Mouse (Mus musculus): Measurements from ENCODE around the gene Sytl1.

The Sytl1 gene

DNA sequence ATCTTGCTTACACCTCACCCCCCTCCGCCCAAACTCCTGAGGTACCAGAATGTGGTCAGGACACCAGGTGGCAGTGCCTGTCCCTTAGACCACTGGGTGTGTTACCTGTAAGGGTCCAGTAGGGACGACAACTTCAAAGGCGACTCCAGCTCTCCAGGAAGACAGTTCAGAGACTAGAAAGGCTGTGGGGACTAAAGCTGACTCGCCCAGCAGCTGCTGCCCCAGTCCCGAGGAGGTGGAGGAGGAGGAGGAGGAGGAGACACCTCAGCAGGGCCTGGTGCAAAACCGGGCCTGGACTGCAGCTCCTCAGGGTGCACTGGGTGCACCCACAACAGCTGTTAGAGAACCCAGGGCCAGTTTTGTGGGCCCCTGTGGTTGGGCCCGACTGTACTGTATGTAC lies at the start of gene Sytl1:
Gene Sytl1, minus strand, starts transcription at position 232 of the 400 bp plus-strand sequence.
- in situ Hi-C loops (cut with MboI, MseI) = no loop called here

DNA sequence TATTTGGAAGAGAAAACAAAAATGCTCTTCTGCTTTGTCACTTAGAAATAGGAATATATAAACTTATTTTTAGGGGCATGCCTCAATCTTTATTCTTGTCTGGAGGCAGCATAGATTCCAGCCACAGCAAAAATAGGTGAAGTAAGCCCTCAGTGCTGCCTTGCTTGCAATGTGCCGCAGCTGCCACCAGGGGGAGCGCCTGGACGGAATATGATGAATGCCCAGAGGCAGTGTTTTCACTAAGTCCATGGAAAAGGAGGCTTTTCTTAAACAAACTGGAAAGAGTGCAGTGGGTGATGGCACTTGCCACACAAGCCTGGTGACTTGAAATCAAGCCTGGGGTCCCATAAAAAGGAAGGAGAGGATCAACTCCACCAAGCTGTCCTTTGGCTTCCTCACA lies 47.0 kb upstream of the Sytl1 start:
- in situ Hi-C loops (cut with MboI, MseI) = no loop called here

DNA sequence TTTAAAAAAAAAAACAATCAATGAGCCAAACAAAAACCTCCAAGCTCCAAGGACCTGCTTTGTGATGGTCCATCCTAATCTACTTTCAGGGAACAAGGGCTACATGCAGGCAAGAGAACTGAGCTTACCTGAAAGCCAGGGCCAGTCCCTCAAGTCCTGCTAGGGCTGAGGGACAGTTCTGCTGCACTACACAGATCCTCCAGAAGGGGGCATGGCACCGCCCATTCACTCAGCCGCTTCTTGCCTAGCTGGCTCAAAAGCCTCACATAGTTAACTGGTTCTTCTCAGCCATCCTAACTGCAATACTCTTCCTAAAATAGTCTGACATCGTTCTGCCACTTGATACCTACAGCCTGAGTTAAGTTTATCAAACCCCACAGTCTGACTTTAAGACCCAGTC lies 44.4 kb upstream of the Sytl1 start:
- in situ Hi-C loops (cut with MboI, MseI) = no loop called here

DNA sequence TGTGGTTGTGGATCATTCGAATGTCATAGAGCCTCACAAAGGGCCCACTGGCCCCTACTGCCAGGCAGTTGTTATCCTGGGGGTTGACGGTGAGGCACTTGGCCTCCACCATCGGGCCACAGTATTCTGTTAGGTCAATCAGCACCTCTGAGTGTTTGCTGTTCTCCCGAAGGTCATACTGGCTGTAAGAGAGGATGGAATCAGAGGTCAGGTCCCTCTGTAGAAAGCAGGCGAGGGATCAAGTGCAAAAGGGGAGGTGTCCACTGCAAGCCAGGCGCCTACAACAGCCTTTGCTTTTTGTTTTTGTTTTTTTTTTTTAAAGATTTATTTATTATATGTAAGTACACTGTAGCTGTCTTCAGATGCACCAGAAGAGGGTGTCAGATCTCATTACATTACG lies 42.9 kb upstream of the Sytl1 start:
- in situ Hi-C loops (cut with MboI, MseI) = no loop called here

DNA sequence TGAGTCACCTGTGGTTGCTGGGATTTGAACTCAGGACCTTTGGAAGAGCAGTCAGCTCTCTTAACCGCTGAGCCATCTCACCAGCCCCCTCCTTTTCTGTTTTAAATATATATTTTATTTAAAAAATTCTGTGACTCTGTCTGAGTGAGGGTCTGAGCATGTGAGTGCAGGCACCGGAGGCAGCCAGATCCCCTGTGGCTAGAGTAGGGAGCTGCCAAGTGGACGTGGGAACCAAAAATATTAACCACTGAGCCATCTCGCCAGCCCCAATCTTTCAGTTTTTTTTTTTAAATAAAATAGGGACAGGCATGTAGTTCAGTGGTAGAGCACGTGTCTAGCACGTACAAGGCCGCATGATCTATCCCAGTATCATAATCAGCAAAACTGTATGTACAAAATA lies 41.9 kb upstream of the Sytl1 start:
- in situ Hi-C loops (cut with MboI, MseI) = no loop called here

DNA sequence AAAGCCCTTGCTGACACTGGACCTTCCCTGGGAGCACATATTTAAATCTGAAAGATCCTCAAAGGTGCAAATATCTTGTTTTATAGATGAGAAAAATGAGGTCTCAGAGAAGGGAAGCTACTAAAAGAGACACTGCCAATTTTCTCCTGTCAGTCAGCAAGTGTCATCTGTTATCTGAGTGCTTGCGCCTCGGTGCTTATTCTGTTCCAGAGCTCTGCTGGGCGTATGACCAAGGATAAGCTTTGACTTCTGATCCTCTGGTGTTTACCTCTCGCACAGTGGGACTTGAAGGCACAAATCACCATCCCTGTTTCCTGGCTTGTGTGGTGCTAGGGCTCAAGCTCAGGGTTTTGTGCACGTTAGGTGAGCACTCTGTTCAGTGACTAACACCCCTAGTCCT lies 39.8 kb upstream of the Sytl1 start:
- in situ Hi-C loops (cut with MboI, MseI) = no loop called here

DNA sequence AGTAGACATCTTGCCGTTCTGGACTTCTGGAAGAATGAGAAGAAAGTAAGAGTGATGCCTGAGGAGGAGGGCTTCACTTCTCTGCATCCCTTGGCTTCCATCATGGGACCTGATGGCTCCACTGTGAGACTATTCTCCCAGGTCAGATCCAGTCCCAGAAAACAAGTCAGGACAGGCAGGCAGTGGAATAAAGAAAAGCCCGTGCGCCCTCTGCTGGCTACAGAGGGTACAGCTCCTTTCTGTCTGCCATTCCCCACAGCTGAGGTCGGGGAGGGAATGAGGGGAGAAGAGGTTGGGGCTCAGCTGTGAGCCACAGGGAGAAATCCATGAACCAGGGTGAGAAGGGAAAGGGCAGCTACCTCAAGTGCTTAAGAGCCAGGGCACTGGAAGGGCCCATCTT lies 38.9 kb upstream of the Sytl1 start:
- in situ Hi-C loops (cut with MboI, MseI) = no loop called here

DNA sequence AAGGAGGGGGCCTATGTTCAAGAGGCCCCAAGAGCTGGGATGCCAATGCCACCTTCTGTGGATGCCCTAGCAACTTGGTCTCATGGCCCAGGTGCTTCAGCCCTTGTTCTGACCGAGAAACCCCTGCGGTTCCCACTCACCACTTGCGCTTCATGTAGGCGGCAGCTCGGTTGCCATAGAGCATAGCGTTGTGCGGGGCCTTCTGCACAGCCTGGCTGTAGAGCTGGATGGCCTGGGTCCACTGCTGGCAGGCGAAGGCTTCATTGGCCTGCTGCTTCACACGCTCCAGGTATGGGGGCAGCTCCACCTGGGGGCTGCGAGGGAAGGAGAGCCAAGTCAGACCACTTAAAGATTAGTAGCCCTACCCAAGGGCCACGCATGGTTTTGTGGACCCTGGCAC lies 37.5 kb upstream of the Sytl1 start:
- in situ Hi-C loops (cut with MboI, MseI) = no loop called here

DNA sequence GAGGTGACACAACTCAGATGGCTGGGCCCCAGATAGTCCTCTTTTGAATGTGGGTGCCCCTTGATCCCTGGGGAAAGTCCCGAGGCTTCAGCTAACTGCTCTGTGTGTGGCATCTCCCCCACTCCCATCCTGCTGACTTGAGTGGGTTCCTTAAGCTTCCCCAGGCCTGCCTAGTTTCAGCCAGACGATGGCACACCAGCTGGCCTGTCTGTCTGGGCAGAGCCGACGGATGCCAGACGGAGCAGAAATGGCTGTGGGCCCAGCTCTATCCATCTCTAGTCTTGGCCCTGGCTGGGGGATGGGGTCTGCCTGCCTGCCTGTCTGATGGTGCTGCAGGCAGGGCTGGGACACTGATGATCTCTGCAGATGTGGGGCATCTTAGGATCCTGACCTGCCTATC lies 36.8 kb upstream of the Sytl1 start:
- in situ Hi-C loops (cut with MboI, MseI) = loop anchor here (5.0 kb wide), 2 partner anchors 52 to 87 kb away; partner anchors contain the start of genes Cd164l2 and Gpr3

DNA sequence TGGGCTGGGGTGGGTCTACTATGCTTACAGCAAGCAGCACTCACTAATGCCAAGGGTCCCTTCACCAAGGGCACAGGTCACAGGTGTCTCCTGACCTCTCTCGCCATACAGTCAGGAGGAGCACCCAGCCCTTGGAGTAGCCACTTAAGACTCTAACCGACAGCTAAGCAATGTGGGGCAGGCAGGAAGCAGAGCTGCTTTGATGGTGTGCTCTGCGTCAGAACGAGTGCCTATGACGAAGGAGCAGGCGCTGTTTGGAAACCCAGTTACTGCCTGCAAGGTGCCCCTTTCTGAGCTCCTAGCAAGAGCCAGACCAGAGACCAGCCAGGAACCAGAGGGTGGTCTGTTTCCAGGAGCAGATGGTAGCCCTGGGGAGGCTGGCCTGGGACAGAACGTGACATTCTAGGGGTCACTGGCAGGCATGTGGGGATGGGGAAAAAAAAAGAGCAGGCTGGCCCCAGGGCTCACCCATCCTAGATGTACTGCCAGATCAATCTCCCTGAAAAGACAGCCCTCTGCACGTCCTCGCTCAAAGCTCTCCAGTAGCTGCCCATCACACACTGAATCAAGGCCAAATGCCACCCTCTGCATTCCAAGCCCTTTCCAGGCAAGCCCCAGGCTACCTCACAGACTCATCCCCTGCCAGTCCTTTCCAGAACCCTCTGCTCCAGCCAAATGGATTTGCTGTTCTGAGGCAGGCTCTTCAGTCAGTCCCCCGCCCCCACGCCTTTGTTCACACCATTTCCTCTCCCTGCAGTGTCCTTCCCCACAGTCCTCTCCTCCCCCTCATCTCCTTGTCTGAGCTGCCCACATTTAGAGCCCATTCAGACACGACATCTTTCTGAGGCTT lies 35.8 kb upstream of the Sytl1 start:
- in situ Hi-C loops (cut with MboI, MseI) = loop anchor here (5.0 kb wide), 2 partner anchors 51 to 86 kb away; partner anchors contain the start of genes Cd164l2 and Gpr3

DNA sequence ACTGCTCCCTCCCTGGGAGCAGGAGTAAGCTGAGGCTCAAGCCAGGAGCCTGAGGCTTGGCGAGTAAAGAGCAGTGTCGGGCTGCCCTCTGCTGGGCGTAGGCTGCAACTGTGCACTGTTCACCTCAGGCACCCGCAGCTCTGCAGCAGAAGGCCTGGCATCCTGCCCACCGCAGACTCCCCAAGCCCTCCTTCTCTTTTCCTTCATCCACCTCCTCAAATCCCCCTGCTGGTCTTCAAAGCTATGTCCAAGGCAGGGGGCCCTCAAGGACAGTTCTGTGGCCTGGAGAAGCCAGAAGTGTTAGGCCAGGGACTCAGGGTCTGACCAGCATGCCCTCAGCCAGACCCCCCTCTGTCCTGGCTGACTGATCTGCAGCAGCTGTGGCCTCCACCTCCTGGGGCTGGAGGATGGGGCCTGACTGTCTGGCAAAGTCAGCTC lies 34.9 kb upstream of the Sytl1 start:
- in situ Hi-C loops (cut with MboI, MseI) = loop anchor here (5.0 kb wide), 2 partner anchors 51 to 86 kb away; partner anchors contain the start of genes Cd164l2 and Gpr3

DNA sequence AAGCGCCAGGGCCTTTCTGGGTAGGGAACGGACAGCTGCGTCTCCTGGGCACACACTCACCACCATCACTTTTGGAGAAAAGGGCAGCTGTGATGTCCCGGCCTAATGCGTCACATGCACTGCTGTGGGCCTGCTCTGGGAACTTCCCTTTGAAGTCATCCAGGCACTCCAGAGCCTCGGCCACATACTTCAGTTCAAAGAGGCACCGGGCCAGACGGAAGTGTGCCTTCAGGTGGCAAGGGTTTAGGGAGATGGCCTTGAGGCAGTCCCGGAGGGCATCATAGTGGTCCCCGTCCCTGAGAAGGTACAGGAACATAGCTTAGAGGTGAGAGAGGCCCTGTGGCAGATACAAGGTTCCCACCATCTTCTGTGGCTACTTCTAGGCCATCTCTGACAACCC lies 34.4 kb upstream of the Sytl1 start:
- in situ Hi-C loops (cut with MboI, MseI) = loop anchor here (5.0 kb wide), 2 partner anchors 50 to 85 kb away; partner anchors contain the start of genes Cd164l2 and Gpr3

DNA sequence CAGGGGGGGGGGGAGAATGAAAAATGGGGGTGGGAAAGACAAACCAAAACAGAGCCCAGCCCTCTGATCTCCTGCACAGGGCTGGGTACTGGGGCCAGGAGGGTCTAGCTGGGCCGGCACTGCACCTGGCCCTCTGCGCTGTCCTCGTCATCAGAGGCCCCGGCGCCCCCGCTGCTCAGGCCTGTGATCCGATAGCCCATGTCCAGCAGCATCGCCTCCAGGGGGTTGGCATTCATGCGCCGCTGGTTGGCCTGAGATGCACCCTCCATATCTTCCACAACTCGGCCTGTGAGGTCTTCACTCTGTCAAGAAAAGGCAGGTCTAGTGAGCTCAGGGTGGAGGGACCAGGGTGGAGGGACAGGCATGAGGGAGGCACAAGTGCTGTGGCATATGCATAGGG lies 31.2 kb upstream of the Sytl1 start:
- in situ Hi-C loops (cut with MboI, MseI) = no loop called here

DNA sequence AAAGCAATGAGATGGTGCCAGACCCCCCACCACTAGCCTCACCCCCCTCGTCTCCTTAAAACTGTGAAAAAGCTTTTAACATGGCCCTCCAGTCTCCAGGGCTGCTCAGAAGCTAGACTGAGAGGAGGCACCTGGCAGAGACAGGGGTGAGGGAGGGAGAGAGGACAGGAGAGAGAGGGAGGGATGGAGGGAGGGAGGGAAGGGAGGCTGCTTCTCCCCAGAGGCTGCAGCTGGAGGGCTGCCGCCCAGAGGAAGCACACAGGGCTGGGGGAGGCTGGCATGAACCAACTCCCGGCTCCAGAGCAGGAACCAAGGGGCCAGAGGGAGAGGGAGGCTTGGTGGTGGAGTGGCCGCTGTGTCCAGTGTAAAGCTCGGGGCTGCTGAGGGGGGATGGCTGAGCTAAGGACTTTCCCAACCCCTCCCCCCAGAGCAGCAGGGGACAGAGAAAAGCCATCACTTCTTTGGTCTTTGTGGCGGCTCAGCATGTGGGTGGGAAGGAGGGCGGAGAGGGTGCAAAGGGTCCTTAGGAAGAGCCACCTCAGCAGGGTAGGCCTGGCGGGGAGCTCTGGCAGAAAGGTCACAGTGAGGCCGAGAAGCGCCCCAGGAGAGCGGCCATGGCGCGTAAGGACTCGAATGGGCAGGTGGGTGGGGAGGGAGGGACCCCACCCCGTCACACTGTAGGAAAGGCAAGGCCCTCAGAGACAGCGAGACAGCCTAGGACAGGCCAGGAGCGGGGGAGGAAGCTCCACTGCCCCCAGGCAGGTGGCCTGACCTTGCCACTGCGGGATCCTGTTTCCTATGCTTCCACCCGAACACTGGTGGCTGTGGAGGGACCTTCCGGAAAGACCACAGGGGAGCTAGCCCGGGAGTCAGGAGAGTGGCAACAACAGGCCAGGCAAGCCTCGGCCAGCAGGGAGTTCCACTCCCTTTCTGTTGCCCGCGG lies 30.3 kb upstream of the Sytl1 start:
- in situ Hi-C loops (cut with MboI, MseI) = no loop called here

DNA sequence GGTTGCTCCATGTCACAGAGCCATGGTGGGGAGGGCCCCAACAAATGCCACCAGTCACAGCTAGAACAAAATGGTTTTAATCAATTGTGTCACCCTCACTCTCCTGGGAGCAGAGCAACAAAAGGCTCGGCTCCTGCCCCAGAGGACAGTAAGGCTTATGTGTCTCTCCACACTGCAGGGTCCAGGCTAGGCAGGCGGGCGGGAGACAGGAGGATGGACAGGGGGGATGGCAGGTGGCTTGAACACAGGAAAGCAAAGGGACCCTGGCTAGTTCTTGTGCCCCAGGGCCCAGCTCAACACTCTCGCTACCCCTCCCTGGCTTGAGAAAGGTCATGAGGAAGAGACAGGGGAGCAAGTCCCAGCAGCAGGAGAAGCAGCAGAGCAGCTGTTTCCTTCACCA lies 29.5 kb upstream of the Sytl1 start:
- in situ Hi-C loops (cut with MboI, MseI) = no loop called here

DNA sequence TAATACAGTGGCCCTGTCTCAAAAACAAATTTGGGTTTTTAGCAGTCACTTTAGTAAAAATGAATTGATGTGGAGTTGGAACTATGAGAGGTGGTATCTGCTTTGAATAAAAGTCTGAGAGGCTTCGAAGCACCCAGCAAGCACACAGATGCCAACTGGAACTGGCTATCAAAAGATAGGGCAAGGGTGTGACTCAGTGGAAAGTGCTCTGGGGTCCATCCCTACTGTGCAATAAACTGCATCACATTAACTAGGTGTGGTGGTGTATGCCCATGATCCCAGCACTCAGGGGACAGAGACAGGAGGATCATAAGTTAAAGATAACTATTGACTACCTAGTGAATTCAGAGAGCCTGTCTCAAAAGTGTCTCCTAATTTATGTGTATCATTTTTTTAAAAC lies 28.3 kb upstream of the Sytl1 start:
- in situ Hi-C loops (cut with MboI, MseI) = no loop called here

DNA sequence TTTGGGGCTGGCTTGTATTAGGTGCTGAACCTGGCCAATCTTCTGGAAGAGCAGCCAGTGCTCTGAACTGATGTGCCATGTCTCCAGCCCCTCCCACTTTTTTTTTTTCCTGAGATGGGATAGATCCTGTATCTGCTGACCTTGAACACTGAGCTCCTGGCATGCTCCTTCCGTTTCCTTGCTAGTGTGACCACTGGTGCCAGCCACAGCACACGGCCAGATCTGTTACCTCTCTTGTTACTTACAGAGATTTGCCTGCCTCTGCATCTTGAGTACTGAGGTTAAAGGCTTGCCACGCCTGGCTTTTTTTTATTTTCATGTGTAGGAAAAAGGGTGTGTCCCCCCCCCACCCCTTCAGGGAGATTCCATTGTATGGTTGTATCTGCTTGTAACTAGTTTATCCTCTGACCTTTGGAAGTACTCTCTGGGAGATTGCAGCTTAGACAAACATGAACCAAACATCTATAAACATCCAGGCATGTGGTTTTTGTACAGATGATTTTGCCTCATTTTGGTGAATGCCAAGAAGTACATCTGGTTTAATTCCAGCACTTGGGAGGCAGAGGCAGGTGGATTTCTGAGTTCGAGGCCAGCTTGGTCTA lies 23.7 kb upstream of the Sytl1 start:
- in situ Hi-C loops (cut with MboI, MseI) = no loop called here

DNA sequence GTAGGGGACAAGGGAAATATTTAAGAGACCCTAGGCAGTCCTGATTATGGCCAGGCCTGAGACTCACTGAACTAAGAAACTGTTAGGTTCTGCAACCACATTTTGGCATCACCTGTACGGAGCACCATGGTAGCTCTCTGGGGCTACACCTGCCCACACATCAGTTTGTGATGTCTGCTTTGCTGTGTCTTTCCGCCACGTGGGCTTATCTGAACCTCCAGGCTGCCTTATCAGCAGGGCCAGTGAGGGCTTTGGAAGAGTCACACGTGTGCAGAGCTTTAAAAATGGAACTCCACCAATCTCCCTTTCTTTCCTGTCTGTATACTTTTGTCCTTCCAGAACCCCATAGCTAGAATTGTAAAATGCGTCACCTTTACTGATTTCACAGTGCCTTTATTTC lies 23.0 kb upstream of the Sytl1 start:
- in situ Hi-C loops (cut with MboI, MseI) = no loop called here

DNA sequence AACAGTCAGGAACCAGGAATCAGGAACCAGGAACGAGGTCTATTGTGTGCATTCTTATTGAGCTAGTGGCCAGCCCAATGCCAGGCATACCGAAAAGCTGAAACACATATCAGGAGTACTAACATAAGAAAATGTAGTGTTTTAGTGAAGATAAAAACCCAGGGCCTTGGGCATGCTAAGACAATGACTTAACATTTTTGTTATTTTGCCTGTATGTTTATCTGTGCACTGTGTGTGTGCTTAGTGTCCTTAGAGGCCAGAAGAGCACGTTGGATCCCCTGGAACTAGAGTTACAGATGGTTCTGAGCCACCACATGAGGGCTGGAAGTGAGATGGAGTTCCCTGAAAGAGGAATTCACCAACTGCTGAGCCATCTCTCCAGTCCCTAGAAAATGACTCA lies 22.4 kb upstream of the Sytl1 start:
- in situ Hi-C loops (cut with MboI, MseI) = no loop called here

DNA sequence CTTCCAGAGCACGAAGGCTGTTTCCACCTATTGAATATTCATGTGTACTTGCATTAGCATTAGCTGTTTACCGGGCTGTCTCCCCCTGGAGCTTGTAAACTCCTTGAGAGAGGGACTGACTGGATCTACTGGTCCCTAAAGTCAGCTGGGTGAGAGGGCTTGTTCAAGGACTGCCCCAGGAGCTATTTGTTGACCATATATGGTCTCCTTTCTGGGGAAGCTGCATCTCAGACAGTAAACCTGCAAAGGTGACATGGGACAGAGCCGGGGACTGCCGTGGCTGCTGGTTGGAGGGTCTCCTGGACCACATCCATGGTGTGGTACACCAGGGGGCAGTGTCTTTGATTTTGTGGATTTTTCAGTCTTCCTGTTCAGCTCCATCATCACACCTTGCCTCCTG lies 19.7 kb upstream of the Sytl1 start:
- in situ Hi-C loops (cut with MboI, MseI) = no loop called here

DNA sequence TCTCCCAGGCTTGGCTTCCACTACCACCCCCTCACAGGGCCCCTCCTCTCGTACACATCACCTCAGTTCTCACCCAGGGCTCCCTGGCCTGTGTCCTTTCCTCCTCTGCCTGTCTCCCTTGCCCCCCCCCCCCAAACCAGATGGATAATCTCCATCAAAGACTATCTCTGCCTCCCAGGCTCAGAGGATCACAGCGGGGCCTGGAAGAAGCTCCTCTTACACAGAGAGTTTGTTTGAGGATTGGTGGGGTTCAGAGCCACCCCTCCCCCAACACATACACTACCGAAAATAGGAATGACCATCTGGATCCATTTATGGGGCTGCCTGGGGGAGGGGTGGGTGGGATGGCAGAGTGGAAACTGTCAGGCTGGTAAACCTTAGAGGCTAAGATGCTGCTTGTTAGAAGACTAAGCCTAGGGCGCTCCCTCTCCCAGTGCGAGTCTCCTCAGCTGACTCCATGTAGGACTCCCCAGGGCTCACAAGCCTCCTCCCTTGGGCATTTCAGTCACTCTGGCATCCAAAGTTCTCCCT lies 19.1 kb upstream of the Sytl1 start:
- in situ Hi-C loops (cut with MboI, MseI) = no loop called here

DNA sequence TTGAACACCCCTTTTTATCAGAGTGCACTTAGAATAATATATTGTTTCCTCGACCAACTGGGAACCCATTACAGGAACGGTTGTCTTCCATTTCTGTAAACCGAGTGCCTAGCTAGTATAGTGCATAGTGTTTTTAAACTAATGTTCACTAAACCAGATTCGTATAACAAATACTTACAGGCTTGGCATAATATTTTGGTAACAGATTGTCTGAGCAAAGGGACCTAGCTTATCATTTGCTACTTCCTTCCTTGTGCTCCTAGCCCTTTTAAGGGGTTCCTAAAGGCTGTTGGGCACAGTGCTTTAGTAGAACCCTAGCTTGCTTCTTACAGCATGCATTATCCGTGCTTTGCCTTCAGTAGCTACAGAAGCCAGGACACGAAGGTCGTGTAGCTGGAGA lies 18.6 kb upstream of the Sytl1 start:
- in situ Hi-C loops (cut with MboI, MseI) = no loop called here
